Mouse (Mus musculus): ENCODE measurements around the gene Eid3. TPM values are rescaled to one million over a fixed set of nuclear protein-coding genes. Genes with fewer than 3 reads are reported as not detected.

Eid3 gene
- polyA plus RNA-seq, 1 experiment from 2014 or later, result 0.81 TPM

GRCm38 (mm10) chr10:82858691-82859532, 7.5 kb upstream of the Eid3 start:
- Histone ChIP-seq H3K4me1 (ENCODE audit: control insufficient read depth, insufficient read depth, low read length) (peaks cover 12% of the 10 kb centered on the region), H3K9ac (ENCODE audit: low read depth, low read length) (peak overlapping the region; percentile 73)
- under 1% methylated on average over 49 of the region's 49 CpGs for WGBS

GRCm38 (mm10) chr10:82859533-82859915, 6.9 kb upstream of the Eid3 start:
- Histone ChIP-seq H3K4me1 (ENCODE audit: control insufficient read depth, insufficient read depth, low read length) (peaks cover 12% of the 10 kb centered on the region), H3K4me2 (replicated peaks; ENCODE audit: low read depth, low read length) (peak overlapping the region; percentile 81), H3K9ac (ENCODE audit: low read depth, low read length) (peak overlapping the region; percentile 73), H3K27me3 (ENCODE audit: control insufficient read depth, insufficient read depth, low read length) (no peaks in the 10 kb centered on the region), H3K9me3 (ENCODE audit: control insufficient read depth, low read length) (no peaks in the 10 kb centered on the region), H3K27ac (ENCODE audit: low read depth, low read length) (peak overlapping the region; percentile 96), H3K4me3 (ENCODE audit: low read length) (peak overlapping the region; percentile 78), H3K36me3 (ENCODE audit: control insufficient read depth, insufficient read depth, low read length) (peaks cover 13% of the 10 kb centered on the region)
- 0 out of 2 replicates have a peak, but pooled peaks have one; percentile 40 for ATAC-seq (ENCODE audit: low FRiP score, low TSS enrichment)
- under 1% methylated on average over 8 of the region's 8 CpGs for WGBS

More at GRCm38 (mm10) chr10:82858691-82859532, 7.5 kb upstream of the Eid3 start:
- peaks cover 6% of the 10 kb centered on the region for H3K36me3 ChIP-seq (ENCODE audit: control insufficient read depth, insufficient read depth, low read length)
- ATAC-seq (ENCODE audit: low FRiP score, low TSS enrichment), result peak; percentile 83
- no peaks in the 10 kb centered on the region for H3K9me3 ChIP-seq (ENCODE audit: control insufficient read depth, low read length)
- no peaks in the 10 kb centered on the region for H3K27me3 ChIP-seq (ENCODE audit: control insufficient read depth, insufficient read depth, low read length)
- H3K27ac ChIP-seq (ENCODE audit: low read depth, low read length), result peak overlapping the region; percentile 96
- H3K4me3 ChIP-seq (ENCODE audit: low read length), result peak overlapping the region; percentile 78
- peak overlapping the region; percentile 81 for H3K4me2 ChIP-seq (replicated peaks; ENCODE audit: low read depth, low read length)

GRCm38 (mm10) chr10:82860181-82860928, 6.1 kb upstream of the Eid3 start:
- Histone ChIP-seq H3K27me3 (ENCODE audit: control insufficient read depth, insufficient read depth, low read length) (no peaks in the 10 kb centered on the region), H3K9me3 (ENCODE audit: control insufficient read depth, low read length) (no peaks in the 10 kb centered on the region), H3K27ac (ENCODE audit: low read depth, low read length) (peak overlapping the region; percentile 96), H3K36me3 (ENCODE audit: control insufficient read depth, insufficient read depth, low read length) (peaks cover 17% of the 10 kb centered on the region), H3K4me3 (ENCODE audit: low read length) (peak overlapping the region; percentile 78), H3K4me1 (ENCODE audit: control insufficient read depth, insufficient read depth, low read length) (peaks cover 12% of the 10 kb centered on the region), H3K9ac (ENCODE audit: low read depth, low read length) (peak overlapping the region; percentile 89), H3K4me2 (replicated peaks; ENCODE audit: low read depth, low read length) (peak overlapping the region; percentile 81)
- WGBS, result under 1% methylated on average over 49 of the region's 50 CpGs
- peak; percentile 70 for ATAC-seq (ENCODE audit: low FRiP score, low TSS enrichment)

- peaks cover 15% of the 10 kb centered on the region for H3K4me1 ChIP-seq (ENCODE audit: control insufficient read depth, insufficient read depth, low read length)
- peak overlapping the region; percentile 96 for H3K27ac ChIP-seq (ENCODE audit: low read depth, low read length)
- H3K27me3 ChIP-seq (ENCODE audit: control insufficient read depth, insufficient read depth, low read length), result no peaks in the 10 kb centered on the region
- H3K9ac ChIP-seq (ENCODE audit: low read depth, low read length), result peak overlapping the region; percentile 89
- peak overlapping the region; percentile 78 for H3K4me3 ChIP-seq (ENCODE audit: low read length)
- peak overlapping the region; percentile 81 for H3K4me2 ChIP-seq (replicated peaks; ENCODE audit: low read depth, low read length)
- ATAC-seq (ENCODE audit: low FRiP score, low TSS enrichment), result no peak
- peaks cover 17% of the 10 kb centered on the region for H3K36me3 ChIP-seq (ENCODE audit: control insufficient read depth, insufficient read depth, low read length)
- 5% methylated on average over 8 of the region's 8 CpGs for WGBS
- H3K9me3 ChIP-seq (ENCODE audit: control insufficient read depth, low read length), result no peaks in the 10 kb centered on the region
Measured at GRCm38 (mm10) chr10:82860929-82861315, 5.5 kb upstream of the Eid3 start.

- H3K27me3 ChIP-seq (ENCODE audit: control insufficient read depth, insufficient read depth, low read length), result no peaks in the 10 kb centered on the region
- H3K4me1 ChIP-seq (ENCODE audit: control insufficient read depth, insufficient read depth, low read length), result peaks cover 15% of the 10 kb centered on the region
- H3K4me3 ChIP-seq (ENCODE audit: low read length), result no peak overlapping the region
- peaks cover 29% of the 10 kb centered on the region for H3K36me3 ChIP-seq (ENCODE audit: control insufficient read depth, insufficient read depth, low read length)
- no peak for ATAC-seq (ENCODE audit: low FRiP score, low TSS enrichment)
- WGBS, result 65% methylated on average over 5 of the region's 5 CpGs
- H3K9ac ChIP-seq (ENCODE audit: low read depth, low read length), result no peak overlapping the region
- H3K4me2 ChIP-seq (replicated peaks; ENCODE audit: low read depth, low read length), result no peak overlapping the region
- no peaks in the 10 kb centered on the region for H3K9me3 ChIP-seq (ENCODE audit: control insufficient read depth, low read length)
- no peak overlapping the region for H3K27ac ChIP-seq (ENCODE audit: low read depth, low read length)
Measured at GRCm38 (mm10) chr10:82863106-82863680, 3.2 kb upstream of the Eid3 start.

- Histone ChIP-seq H3K4me1 (ENCODE audit: control insufficient read depth, insufficient read depth, low read length) (peaks cover 15% of the 10 kb centered on the region), H3K4me3 (ENCODE audit: low read length) (no peak overlapping the region), H3K36me3 (ENCODE audit: control insufficient read depth, insufficient read depth, low read length) (peaks cover 29% of the 10 kb centered on the region), H3K9ac (ENCODE audit: low read depth, low read length) (no peak overlapping the region), H3K27ac (ENCODE audit: low read depth, low read length) (no peak overlapping the region), H3K9me3 (ENCODE audit: control insufficient read depth, low read length) (no peaks in the 10 kb centered on the region), H3K4me2 (replicated peaks; ENCODE audit: low read depth, low read length) (no peak overlapping the region), H3K27me3 (ENCODE audit: control insufficient read depth, insufficient read depth, low read length) (no peaks in the 10 kb centered on the region)
- WGBS, result 93% methylated on average over 7 of the region's 7 CpGs
- no peak for ATAC-seq (ENCODE audit: low FRiP score, low TSS enrichment)
Measured at GRCm38 (mm10) chr10:82863827-82864226, 2.6 kb upstream of the Eid3 start.

- peaks cover 10% of the 10 kb centered on the region; the same call in 1 of the 2 replicates for H3K4me1 ChIP-seq (ENCODE audit: control insufficient read depth, insufficient read depth, low read length)
- WGBS, result 90% methylated on average over 18 of the region's 18 CpGs
- H3K9ac ChIP-seq (ENCODE audit: low read depth, low read length), result no peak overlapping the region
- no peak overlapping the region for H3K4me3 ChIP-seq (ENCODE audit: low read length)
- H3K27ac ChIP-seq (ENCODE audit: low read depth, low read length), result no peak overlapping the region
- no peaks in the 10 kb centered on the region for H3K9me3 ChIP-seq (ENCODE audit: control insufficient read depth, low read length)
- peak; percentile 41; the same call in 1 of the 2 replicates for ATAC-seq (ENCODE audit: low FRiP score, low TSS enrichment)
- H3K4me2 ChIP-seq (replicated peaks; ENCODE audit: low read depth, low read length), result no peak overlapping the region
- no peaks in the 10 kb centered on the region for H3K27me3 ChIP-seq (ENCODE audit: control insufficient read depth, insufficient read depth, low read length)
- peaks cover 35% of the 10 kb centered on the region for H3K36me3 ChIP-seq (ENCODE audit: control insufficient read depth, insufficient read depth, low read length)
Measured at GRCm38 (mm10) chr10:82866832-82867231, 406 bp downstream of the Eid3 start.

GRCm38 (mm10) chr10:82868418-82869086, 2.1 kb downstream of the Eid3 start:
- Histone ChIP-seq H3K4me1 (ENCODE audit: control insufficient read depth, insufficient read depth, low read length) (peaks cover 3% of the 10 kb centered on the region; the same call in 1 of the 2 replicates), H3K27me3 (ENCODE audit: control insufficient read depth, insufficient read depth, low read length) (no peaks in the 10 kb centered on the region), H3K9ac (ENCODE audit: low read depth, low read length) (no peak overlapping the region), H3K27ac (ENCODE audit: low read depth, low read length) (no peak overlapping the region), H3K36me3 (ENCODE audit: control insufficient read depth, insufficient read depth, low read length) (peaks cover 32% of the 10 kb centered on the region), H3K4me3 (ENCODE audit: low read length) (no peak overlapping the region), H3K4me2 (replicated peaks; ENCODE audit: low read depth, low read length) (no peak overlapping the region), H3K9me3 (ENCODE audit: control insufficient read depth, low read length) (no peaks in the 10 kb centered on the region)
- ATAC-seq (ENCODE audit: low FRiP score, low TSS enrichment), result no peak
- 77% methylated on average over 6 of the region's 6 CpGs for WGBS
